Mouse (Mus musculus) inflammation-experienced regulatory T-cells (primary cell): ENCODE measurements around the gene Cycs. TPM values are rescaled to one million over a fixed set of nuclear protein-coding genes. Genes with fewer than 3 reads are reported as not detected.

Experiments
- polyA plus RNA-seq, 2 experiments: library from polyadenylated mRNA; unstranded; fragments of 100-300 nt; shearing (Covaris generic); gene quantifications; one replicate each; pipeline ENCODE4 v1.2.1; 2017

Cycs gene
- polyA plus RNA-seq, result 10 to 100 TPM; 22.3 to 31.0 TPM

GRCm38 (mm10) chr6:50566141-50566996, at the start of gene Cycs:
Gene Cycs (minus strand): TSS chr6:50566538.

GRCm38 (mm10) chr6:50596301-50597211, 30.2 kb upstream of the Cycs start, which contains the start of gene 4921507P07Rik:
Gene 4921507P07Rik (minus strand): TSS chr6:50596632.

Other genes starting within 250 kb of the Cycs start
- gene Osbpl3, start 110.3 kb downstream of the Cycs start, polyA plus RNA-seq, result 10 to 100 TPM; 20.6 to 45.9 TPM
- under 1 TPM; 0.08 to 0.77 TPM for gene 4921507P07Rik, start 30.1 kb upstream of the Cycs start, polyA plus RNA-seq
- not detected for gene Npvf, start 87.9 kb upstream of the Cycs start, polyA plus RNA-seq